Mouse (Mus musculus): ENCODE data around the gene Sarm1.
A peak's percentile ranks its signal among the peaks of the same experiment; 100 is the strongest.

Sarm1 gene

DNA sequence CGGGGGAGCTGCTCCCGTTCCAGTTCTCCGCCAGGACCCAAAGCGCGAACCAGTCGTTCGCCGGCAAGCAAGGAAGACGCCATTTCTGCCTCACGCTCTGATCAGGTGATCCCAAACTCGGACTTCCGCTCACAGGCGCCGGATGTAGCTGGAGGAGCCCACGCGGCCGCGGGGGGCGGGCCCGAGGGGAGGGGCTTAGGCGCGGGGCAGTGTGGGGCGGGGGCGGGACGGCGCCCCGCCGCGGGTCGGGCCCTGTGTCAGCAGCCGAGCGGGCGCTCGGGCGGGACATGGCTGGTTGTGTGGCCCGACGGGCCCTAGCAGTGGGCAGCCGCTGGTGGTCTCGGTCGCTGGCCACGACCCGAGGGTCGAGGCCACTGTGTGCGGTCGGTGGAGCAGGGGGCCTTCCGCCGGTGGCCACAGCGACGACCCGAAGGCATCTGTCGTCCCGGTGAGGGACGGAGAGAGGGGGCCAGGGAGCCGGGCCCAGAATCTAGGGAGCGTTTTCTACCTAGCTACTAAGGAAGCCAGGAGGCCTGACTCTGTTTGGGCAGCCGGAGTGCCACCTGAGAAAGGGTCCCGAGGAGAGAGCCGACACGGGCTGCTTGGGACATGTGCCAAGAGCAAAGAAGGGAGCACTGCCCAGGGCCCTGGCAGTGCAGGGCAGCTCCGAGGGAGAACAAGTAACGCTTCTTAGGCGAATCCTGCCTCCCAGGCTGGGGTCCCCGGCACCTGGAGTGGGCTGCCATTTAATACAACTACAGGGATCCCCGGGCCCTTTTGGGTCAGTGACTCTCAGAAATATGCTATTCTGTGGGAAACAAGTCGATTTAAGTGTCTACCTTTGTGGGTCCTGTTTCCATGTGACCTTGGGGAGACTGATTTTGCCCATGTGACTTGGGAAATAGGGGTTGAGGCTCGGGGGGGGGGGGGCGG, 14.7 kb upstream of the Sarm1 start, which contains the start of the genes Tmem199 and Poldip2:
Tmem199 (minus strand) TSS at position 148 of the 933 bp plus-strand sequence.
Poldip2 (plus strand) TSS at position 169 of the 933 bp plus-strand sequence.
- peak; percentile 78 for DNase-seq (ENCODE audit: low spot score)

GRCm38 (mm10) chr11:78509148-78509547, 11.6 kb upstream of the Sarm1 start:
- DNase-seq (ENCODE audit: low spot score), result no peak

DNA sequence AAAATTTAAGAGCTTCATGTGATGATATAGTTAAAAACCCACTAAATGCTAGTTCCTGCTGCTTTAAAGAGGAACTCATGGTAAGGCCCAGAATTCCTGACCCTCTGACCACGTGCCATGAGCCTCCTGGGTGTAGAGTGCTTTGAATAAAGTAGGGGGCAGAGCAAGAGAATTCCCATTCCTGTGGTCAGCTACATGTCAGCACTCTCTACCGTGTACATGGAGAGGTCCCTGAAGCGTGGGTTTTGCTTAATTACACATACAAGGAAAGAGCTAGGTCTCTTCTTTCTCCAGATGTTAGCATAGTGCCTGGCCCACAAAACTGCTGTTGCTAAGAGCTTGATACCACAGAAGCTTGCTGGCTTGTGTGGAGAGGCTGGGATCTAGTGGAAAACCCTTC, 7.9 kb upstream of the Sarm1 start:
- DNase-seq (ENCODE audit: low spot score), result no peak

- no peak for DNase-seq (ENCODE audit: low spot score)
Observed at GRCm38 (mm10) chr11:78502909-78503650, 5.5 kb upstream of the Sarm1 start, which contains the start of gene Sebox. Sebox (plus strand) TSS chr11:78503447.

- no peak for DNase-seq (ENCODE audit: low spot score)
Observed at GRCm38 (mm10) chr11:78501529-78501928, 4.0 kb upstream of the Sarm1 start.

GRCm38 (mm10) chr11:78500623-78501202, 3.2 kb upstream of the Sarm1 start:
- DNase-seq (ENCODE audit: low spot score), result no peak

DNA sequence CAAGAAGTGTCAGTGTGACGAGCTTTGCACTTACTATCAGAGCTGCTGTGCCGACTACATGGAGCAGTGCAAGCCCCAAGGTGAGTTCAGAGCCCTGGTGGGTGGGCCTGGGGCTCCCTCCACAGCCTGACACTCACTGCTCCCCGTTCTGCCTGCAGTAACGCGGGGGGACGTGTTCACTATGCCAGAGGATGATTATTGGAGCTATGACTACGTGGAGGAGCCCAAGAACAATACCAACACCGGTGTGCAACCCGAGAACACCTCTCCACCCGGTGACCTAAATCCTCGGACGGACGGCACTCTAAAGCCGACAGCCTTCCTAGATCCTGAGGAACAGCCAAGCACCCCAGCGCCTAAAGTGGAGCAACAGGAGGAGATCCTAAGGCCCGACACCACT, 2.0 kb upstream of the Sarm1 start:
- DNase-seq (ENCODE audit: low spot score), result no peak

DNA sequence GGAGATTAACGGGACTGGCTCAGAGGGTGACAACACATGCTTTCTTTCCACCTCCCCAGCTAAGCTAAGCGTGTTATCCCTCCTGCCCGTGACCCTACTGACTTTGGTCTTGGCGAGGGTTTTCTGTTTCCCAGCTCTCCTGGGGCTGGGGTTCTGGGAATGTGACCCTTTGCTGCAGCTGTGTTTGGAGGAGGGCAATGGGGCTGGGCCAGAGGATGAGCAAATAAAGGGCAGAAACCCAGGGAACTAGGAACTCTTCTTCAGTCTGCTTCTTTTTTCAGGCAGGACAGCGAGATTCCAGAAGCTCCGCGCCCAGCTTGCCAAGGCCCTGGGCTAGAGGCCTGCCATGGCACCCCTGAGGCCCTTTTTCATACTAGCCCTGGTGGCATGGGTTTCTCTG, 1.4 kb upstream of the Sarm1 start, which contains the start of gene Vtn:
Vtn (plus strand) TSS at position 88 of the 400 bp plus-strand sequence.
- no peak for DNase-seq (ENCODE audit: low spot score)

GRCm38 (mm10) chr11:78497071-78497541, 448 bp downstream of the Sarm1 start:
- DNase-seq (ENCODE audit: low spot score), result no peak

GRCm38 (mm10) chr11:78495904-78496303, 1.6 kb downstream of the Sarm1 start:
- DNase-seq (ENCODE audit: low spot score), result no peak

DNA sequence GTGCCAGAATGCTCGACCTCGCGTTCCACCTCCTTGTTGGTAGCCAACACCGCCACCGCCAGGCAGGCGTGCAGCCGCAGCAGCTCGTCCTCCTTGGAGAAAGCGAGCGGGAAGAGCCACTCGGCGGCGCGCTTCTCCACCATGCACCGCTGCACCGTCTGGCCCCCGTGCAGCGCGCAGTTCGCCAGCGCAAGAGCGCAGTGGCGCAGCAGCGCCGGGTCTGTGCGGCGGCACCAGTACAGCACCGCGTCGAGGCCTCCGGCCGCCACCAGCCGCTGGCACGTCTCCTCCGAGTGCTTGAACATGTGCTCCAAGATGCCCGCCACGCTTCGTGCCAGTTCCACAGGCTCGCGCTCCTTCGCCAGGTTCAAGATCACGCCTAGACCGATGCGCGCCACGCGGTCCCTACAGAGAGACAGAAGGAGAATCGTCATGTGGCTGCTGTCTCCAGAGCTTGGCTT, 6.7 kb downstream of the Sarm1 start:
- DNase-seq (ENCODE audit: low spot score), result no peak

DNA sequence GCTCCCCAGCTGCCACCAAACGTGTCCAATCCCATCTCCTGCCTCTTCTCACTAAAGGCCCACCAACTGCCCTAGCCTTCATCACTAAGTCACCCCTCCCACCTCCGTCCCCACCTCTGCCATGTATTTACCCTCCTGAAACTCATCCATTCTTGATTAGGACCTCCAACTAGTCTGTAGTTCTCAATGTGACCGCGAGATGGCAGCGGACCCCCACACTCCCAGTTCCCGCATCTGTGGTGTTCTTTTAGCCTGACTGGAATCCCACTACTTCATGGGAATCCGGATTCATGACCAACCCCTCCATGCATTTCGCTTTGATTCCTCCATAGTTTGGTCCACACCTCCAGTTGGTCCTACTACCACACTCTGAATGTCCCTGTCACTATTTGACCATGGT, 9.4 kb downstream of the Sarm1 start:
- DNase-seq (ENCODE audit: low spot score), result peak; percentile 62

DNA sequence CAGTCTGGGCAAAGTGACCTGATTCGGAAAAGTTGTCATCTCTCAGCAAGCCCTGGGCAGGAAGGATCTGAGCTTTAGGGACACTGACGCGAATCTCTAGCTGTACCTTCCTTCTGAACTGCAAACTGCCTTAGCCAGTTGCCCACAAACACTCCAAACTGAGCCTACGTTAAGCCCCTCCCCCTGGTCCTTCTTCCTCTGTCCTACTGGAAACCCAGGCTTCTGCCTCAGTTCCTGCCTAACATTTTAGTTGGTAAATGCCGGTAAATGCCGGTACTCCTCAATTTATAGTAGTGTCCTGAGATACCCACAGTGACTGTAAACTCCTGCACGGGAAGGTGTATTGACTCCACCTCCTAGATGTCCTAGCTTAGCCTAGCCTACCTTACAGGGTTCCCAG, 13.9 kb downstream of the Sarm1 start:
- no peak for DNase-seq (ENCODE audit: low spot score)

DNA sequence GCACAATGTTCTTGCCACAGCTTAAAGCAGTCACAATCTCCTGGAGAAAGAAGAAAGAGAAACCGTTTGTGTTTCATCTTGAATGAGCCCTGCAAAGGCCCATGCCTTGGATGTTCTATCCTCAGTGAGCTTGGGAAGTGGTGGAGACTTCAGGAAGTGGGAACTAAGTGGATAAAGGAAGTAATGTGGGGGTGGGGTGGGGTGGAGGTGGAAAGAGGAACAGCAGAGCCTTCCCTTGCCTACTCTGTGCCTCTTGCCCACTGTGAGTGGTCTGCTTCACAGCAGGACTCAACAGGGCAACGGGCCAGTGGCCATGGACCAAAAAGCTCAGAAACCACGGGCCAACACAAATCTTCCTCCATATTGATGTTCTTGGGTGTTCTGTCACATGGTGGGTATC, 22.3 kb downstream of the Sarm1 start:
- DNase-seq (ENCODE audit: low spot score), result no peak

GRCm38 (mm10) chr11:78471326-78472103, 26.0 kb downstream of the Sarm1 start:
- no peak for DNase-seq (ENCODE audit: low spot score)

GRCm38 (mm10) chr11:78467932-78468331, 29.6 kb downstream of the Sarm1 start:
- no peak for DNase-seq (ENCODE audit: low spot score)

DNA sequence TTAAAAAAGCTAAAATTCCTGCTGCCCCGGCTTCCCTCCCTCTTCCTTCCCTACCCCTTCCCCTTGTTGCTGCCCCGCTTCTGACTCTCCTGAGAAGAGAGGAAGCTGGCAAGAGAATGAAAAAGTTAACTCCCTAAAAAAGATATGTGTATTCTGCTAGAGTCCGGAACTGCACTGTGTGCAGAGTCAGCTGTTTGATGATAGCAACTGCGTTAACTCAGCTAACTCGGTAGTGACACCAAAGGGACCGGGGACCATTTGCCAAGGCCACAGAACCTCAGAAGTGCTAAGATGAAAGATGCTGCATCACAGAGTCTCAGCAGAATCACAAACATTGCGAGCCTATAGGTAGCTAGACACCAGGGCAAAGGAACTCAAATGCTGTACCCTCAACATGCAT, 30.0 kb downstream of the Sarm1 start:
- DNase-seq (ENCODE audit: low spot score), result no peak

GRCm38 (mm10) chr11:78466242-78466912, 31.2 kb downstream of the Sarm1 start:
- no peak for DNase-seq (ENCODE audit: low spot score)

DNA sequence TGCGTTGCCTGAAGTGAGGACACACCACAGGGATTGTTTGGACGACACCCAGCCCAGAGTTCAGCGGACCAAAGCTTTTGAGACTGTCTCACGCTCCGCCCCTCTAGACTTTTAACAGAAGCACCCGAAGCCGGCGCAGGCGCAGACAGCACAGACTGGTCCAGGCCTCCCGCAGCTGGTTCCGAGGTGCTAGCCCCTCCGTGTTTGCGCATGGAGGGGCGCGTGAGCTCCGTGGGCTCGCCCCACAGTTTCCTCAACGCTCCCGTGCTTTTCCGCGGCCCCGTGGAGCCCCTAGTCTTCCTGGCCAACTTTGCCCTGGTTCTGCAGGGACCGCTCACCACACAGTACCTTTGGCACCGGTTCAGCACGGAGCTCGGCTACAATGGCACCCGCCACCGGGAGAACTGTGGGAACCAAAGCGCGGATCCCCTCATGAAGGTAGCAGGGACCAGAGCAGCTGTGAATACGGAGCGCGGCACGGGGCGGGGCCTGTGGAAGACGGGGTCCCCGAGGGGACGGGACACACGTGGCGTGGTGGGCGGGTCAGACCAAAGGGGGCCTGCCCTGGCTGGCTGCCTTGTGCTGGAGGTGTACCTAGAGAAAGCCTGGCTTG, 31.9 kb downstream of the Sarm1 start, which contains the start of gene Slc46a1:
Slc46a1 (plus strand) TSS at position 130 of the 613 bp plus-strand sequence.
- DNase-seq (ENCODE audit: low spot score), result peak; percentile 76

DNA sequence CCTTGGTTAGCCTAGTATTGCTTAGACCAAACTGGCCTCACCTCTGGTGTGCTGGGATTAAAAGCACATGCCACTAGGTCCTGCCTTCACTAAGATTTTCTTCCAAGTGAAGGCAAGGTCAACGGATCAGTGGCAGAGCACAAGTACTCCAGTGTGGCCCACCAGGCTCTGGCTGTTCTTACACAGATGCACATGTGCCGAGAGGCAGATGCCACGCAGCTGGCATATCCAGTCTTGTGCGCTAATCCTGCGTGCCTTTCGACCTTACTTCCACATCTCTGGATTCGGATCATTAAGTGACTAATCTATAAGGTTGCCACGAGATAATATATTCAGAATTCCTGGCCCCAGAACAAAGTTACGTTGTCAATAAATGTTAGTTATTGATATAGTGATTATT, 32.4 kb downstream of the Sarm1 start:
- no peak for DNase-seq (ENCODE audit: low spot score)
